Mouse (Mus musculus) forebrain, embryonic 11.5 days (tissue): ENCODE results near the gene Cryba1. TPM values are rescaled to one million over a fixed set of nuclear protein-coding genes. Genes with fewer than 3 reads are reported as not detected.
"Not testable (repeated sequence)": the region's sequence is repeated elsewhere in the genome, so short reads cannot be mapped to it uniquely, and the experiment has no call there.

ENCODE experiments used
- ATAC-seq: fragments of 200-750 bp; cut with Nextera tagmentation; replicated peaks from 2 replicates; pipeline ENCODE4 v1.8.0; 2017; ENCODE audit warnings: moderate TSS enrichment; ENCODE audit not compliant: low FRiP score
- DNase-seq: peaks from one replicate; pipeline ENCODE4 v3.0.0-alpha.2; 2017; ENCODE audit warnings: low spot score
- H3K27ac ChIP-seq: fragments of 300-500 bp; sonication (generic); 2 replicates; pipeline ENCODE4 v1.5.1; 2014; ENCODE audit warnings: low read depth, low read length
- H3K27me3 ChIP-seq: fragments of 300-500 bp; sonication (generic); 2 replicates; pipeline ENCODE4 v1.6.1; 2014; ENCODE audit warnings: mild to moderate bottlenecking, low read length, mixed read lengths; ENCODE audit not compliant: control insufficient read depth, insufficient read depth
- H3K36me3 ChIP-seq: fragments of 300-500 bp; sonication (generic); 2 replicates; pipeline ENCODE4 v1.6.1; 2014; ENCODE audit warnings: mild to moderate bottlenecking, low read length, moderate library complexity, mixed read lengths; ENCODE audit not compliant: control insufficient read depth, insufficient read depth
- H3K4me1 ChIP-seq: fragments of 300-500 bp; sonication (generic); replicated peaks from 2 replicates; pipeline ENCODE4 v1.6.1; 2014; ENCODE audit warnings: low read length, mixed read lengths; ENCODE audit not compliant: control insufficient read depth, insufficient read depth
- H3K4me2 ChIP-seq: fragments of 300-500 bp; sonication (generic); 2 replicates; pipeline ENCODE4 v1.6.1; 2014; ENCODE audit warnings: low read depth, mild to moderate bottlenecking, low read length, moderate library complexity, mixed read lengths; ENCODE audit not compliant: severe bottlenecking
- H3K4me3 ChIP-seq: fragments of 300-500 bp; sonication (generic); 2 replicates; pipeline ENCODE4 v1.5.1; 2014; ENCODE audit warnings: low read depth, low read length
- H3K9ac ChIP-seq: fragments of 300-500 bp; sonication (generic); 2 replicates; pipeline ENCODE4 v1.6.1; 2014; ENCODE audit warnings: low read length
- H3K9me3 ChIP-seq: fragments of 300-500 bp; sonication (generic); 2 replicates; pipeline ENCODE4 v1.6.1; 2016; ENCODE audit warnings: low read length, mixed read lengths; ENCODE audit not compliant: control insufficient read depth
- WGBS: fragments of 180-500 bp; shearing (Covaris S2); extraction: QIAGEN DNeasy Blood & Tissue Kit; methylation state at CpG from one replicate; pipeline ENCODE4 v1.1.7; 2014; 5-methylcytosine and 5-hydroxymethylcytosine counted together
- polyA plus RNA-seq: library from polyadenylated mRNA; unstranded; fragments of >200 nt; fragmentation: Nextera tagmentation; extraction: Ambion mirVana; gene quantifications from 2 replicates; pipeline ENCODE4 v1.2.1, GENCODE M21; 2014

The Cryba1 gene
- polyA plus RNA-seq, 1 experiment from 2014 or later = 0.61 TPM

GRCm38 (mm10) chr11:77762783-77763672 lies 37.9 kb upstream of the Cryba1 start, which contains the start of gene Myo18a:
Gene Myo18a, plus strand, starts transcription at chr11:77763246.
- peaks cover 29% of the 10 kb centered on the region for H3K4me1 ChIP-seq

DNA sequence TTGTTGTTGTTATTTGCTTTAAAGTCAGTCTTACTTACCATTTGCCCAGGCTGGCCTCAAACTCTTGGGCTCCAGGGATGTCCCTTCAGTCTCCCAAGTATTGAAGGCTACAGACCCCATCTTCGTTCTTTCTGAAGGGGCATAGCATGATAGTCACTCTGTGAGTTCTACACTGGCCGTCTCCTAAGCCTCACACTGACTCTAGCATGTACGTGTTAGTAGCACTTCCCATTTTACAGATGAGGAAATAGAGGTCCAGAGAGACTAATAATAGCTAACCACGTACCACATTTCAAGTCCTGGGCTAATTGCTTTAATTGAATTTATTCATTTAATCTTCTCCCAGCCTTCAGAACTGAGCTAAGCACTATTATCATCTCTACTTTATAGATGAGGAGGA lies 34.9 kb upstream of the Cryba1 start:
- Histone ChIP-seq H3K4me1 (peaks cover 14% of the 10 kb centered on the region; the same call in 1 of the 2 replicates), H3K9me3 (no peaks in the 10 kb centered on the region), H3K4me3 (no peak overlapping the region), H3K27me3 (no peaks in the 10 kb centered on the region; the same call in 1 of the 2 replicates), H3K9ac (no peak overlapping the region), H3K27ac (no peak overlapping the region), H3K36me3 (no peaks in the 10 kb centered on the region), H3K4me2 (no peak overlapping the region)
- no peak for ATAC-seq
- WGBS = 92% methylated on average over 4 of the region's 4 CpGs
- no peak for DNase-seq

More at GRCm38 (mm10) chr11:77762783-77763672, 37.9 kb upstream of the Cryba1 start, which contains the start of gene Myo18a:
- Histone ChIP-seq H3K4me2 (peak within 1 kb of the TSS; percentile 71), H3K27me3 (no peaks in the 10 kb centered on the region; the same call in 1 of the 2 replicates), H3K9me3 (no peaks in the 10 kb centered on the region), H3K9ac (peak within 1 kb of the TSS; percentile 96), H3K27ac (peak within 1 kb of the TSS; percentile 91), H3K4me3 (peak within 1 kb of the TSS; percentile 90), H3K36me3 (no peaks in the 10 kb centered on the region)
- 2% methylated on average over 75 of the region's 79 CpGs for WGBS
- ATAC-seq = peak; percentile 84
- DNase-seq = peak; percentile 94

DNA sequence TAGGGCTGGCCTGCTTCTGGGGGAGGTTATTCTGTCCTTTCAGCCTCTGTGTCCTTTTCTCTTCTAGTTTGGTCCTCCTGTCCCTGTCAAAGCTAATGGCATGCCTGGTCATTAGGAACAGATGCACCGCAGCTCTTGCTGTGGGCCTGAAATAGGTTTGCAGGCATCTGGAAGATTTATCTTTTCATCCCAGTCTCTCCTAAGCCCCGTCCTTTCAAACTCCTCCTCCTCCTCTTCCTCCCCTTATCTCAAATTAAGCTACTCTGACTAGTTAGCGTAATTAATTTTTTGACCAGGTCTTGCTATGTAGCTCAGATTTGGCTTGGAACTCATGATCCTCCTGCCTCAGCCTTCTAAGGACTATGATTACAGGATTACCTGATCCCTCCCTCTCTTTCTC lies 28.4 kb upstream of the Cryba1 start:
- Histone ChIP-seq H3K27ac (no peak overlapping the region), H3K36me3 (no peaks in the 10 kb centered on the region), H3K27me3 (no peaks in the 10 kb centered on the region), H3K9me3 (no peaks in the 10 kb centered on the region), H3K4me2 (no peak overlapping the region), H3K4me1 (0 out of 2 replicates have a peak, but pooled peaks cover 1% of the 10 kb centered on the region), H3K9ac (no peak overlapping the region), H3K4me3 (no peak overlapping the region)
- no peak for DNase-seq
- 68% methylated on average over 3 of the region's 3 CpGs for WGBS
- ATAC-seq = no peak

DNA sequence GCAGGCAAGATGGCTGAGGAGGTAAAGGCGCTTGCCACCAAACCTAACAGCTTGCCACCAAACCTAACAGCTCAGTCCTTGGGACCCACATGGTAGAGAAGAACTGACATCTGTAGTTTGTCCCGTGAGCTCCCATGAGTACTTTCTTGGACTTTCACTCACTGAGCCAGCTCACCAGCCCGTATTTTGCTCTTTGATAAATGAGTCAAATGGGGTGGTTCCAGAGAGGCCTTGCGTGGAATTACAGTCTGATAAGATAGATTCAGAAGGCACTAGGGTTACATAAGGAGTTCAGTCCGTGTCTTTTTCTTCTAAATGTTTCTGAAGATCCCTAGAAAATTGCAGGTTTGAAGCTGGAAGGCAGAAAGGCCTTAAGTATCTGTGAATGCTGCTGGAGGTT lies 27.4 kb upstream of the Cryba1 start:
- WGBS = 85% methylated on average over 5 of the region's 5 CpGs
- no peak for ATAC-seq
- no peak overlapping the region for H3K9ac ChIP-seq

DNA sequence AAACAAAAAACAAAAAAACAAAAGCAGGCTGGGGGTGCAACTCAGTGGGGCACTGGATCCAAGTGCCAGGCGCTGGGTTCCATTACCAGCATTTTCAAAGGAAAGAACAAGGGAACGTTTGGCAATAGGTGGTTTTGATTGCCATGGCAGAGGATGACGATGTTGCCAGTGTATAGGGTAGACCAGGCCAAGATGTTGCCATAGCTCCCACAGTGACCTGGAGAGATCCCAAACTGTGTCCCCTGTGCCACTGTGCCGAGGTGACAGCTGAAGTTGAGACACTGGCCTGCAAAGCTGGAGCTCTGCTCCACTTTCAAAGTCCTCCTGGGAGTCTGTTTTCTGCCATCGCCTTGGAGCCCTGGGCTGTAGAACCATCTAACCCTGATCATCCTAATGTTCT lies 23.9 kb upstream of the Cryba1 start:
- H3K27me3 ChIP-seq = no peaks in the 10 kb centered on the region
- ATAC-seq (no peak), DNase-seq (no peak)
- no peaks in the 10 kb centered on the region for H3K36me3 ChIP-seq
- H3K27ac ChIP-seq = no peak overlapping the region
- H3K9me3 ChIP-seq = no peaks in the 10 kb centered on the region
- no peak overlapping the region for H3K4me3 ChIP-seq
- WGBS = 85% methylated on average over 5 of the region's 5 CpGs
- no peak overlapping the region for H3K9ac ChIP-seq
- no peak overlapping the region for H3K4me2 ChIP-seq
- no peaks in the 10 kb centered on the region for H3K4me1 ChIP-seq

More for the DNA sequence above, 27.4 kb upstream of the Cryba1 start:
- H3K27ac ChIP-seq = no peak overlapping the region
- no peaks in the 10 kb centered on the region for H3K27me3 ChIP-seq
- no peaks in the 10 kb centered on the region for H3K36me3 ChIP-seq
- no peaks in the 10 kb centered on the region for H3K9me3 ChIP-seq
- DNase-seq = no peak
- no peaks in the 10 kb centered on the region for H3K4me1 ChIP-seq
- no peak overlapping the region for H3K4me2 ChIP-seq
- no peak overlapping the region for H3K4me3 ChIP-seq

DNA sequence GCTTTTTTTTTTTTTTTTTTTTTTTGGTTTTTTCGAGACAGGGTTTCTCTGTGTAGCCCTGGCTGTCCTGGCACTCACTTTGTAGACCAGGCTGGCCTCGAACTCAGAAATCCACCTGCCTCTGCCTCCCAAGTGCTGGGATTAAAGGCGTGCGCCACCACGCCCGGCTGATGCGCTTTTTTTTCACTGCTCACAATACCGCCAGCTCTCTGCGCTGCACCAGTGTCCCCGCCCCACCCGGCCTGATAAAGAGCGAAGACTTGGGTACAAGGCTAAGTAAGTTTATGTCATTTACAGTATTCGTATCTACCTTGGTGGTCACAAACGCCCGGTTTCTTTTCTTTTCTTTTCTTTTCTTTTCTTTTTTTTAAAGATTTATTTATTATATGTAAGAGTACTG lies 22.0 kb upstream of the Cryba1 start:
- not testable (repeated sequence) for H3K4me1 ChIP-seq, ATAC-seq, H3K36me3 ChIP-seq, H3K4me3 ChIP-seq, H3K27me3 ChIP-seq, H3K9me3 ChIP-seq, DNase-seq, H3K4me2 ChIP-seq, H3K9ac ChIP-seq, H3K27ac ChIP-seq
- WGBS = 93% methylated on average over 13 of the region's 15 CpGs

GRCm38 (mm10) chr11:77746652-77747051 lies 21.6 kb upstream of the Cryba1 start:
- Histone ChIP-seq H3K4me1 (no peaks in the 10 kb centered on the region), H3K36me3 (no peaks in the 10 kb centered on the region), H3K27ac (no peak overlapping the region), H3K27me3 (no peaks in the 10 kb centered on the region), H3K4me2 (no peak overlapping the region), H3K9me3 (no peaks in the 10 kb centered on the region), H3K4me3 (no peak overlapping the region), H3K9ac (no peak overlapping the region)
- WGBS = 91% methylated on average over 4 of the region's 4 CpGs
- ATAC-seq (no peak), DNase-seq (no peak)

- no peak overlapping the region for H3K4me2 ChIP-seq
- H3K4me3 ChIP-seq = no peak overlapping the region
- WGBS = 38% methylated on average over 6 of the region's 6 CpGs
- ATAC-seq (no peak), DNase-seq (no peak)
- no peaks in the 10 kb centered on the region for H3K4me1 ChIP-seq
- no peak overlapping the region for H3K27ac ChIP-seq
- H3K9me3 ChIP-seq = no peaks in the 10 kb centered on the region
- H3K27me3 ChIP-seq = no peaks in the 10 kb centered on the region
- no peak overlapping the region for H3K9ac ChIP-seq
- H3K36me3 ChIP-seq = no peaks in the 10 kb centered on the region
Observed at GRCm38 (mm10) chr11:77743966-77744365, 18.9 kb upstream of the Cryba1 start.
